Mouse (Mus musculus) regulatory T cell (primary cell): ENCODE data around the gene Pou5f2.

Source experiments
- in situ Hi-C: fragments of 300-600 bp; cut with MboI, MseI; formaldehyde crosslinking; loops from one replicate; pipeline ENCODE4 v1.15.1; 2025; ENCODE audit warnings: high pct_unique_total_duplicates

The Pou5f2 gene

GRCm38 (mm10) chr13:78024683-78025294 lies at the start of gene Pou5f2:
Gene Pou5f2 (plus strand): TSS chr13:78024902.
- in situ Hi-C loops: no loop called here

- in situ Hi-C loops: loop anchor here (10.0 kb wide), 1 partner anchor 921 kb away; no protein-coding TSS in a partner anchor
Observed at GRCm38 (mm10) chr13:77976248-77976647, 48.5 kb upstream of the Pou5f2 start.

- in situ Hi-C loops: loop anchor here (10.0 kb wide), 1 partner anchor 922 kb away; no protein-coding TSS in a partner anchor
Observed at GRCm38 (mm10) chr13:77977121-77977520, 47.6 kb upstream of the Pou5f2 start.

GRCm38 (mm10) chr13:77982105-77982851 lies 42.4 kb upstream of the Pou5f2 start:
- in situ Hi-C loops: loop anchor here (5.0 kb wide), 1 partner anchor 220 kb away; no protein-coding TSS in a partner anchor

- in situ Hi-C loops: loop anchor here (5.0 kb wide), 1 partner anchor 219 kb away; no protein-coding TSS in a partner anchor
Observed at GRCm38 (mm10) chr13:77982852-77983202, 41.9 kb upstream of the Pou5f2 start.

GRCm38 (mm10) chr13:77991189-77991886 lies 33.4 kb upstream of the Pou5f2 start:
- in situ Hi-C loops: no loop called here

GRCm38 (mm10) chr13:78004649-78005048 lies 20.1 kb upstream of the Pou5f2 start:
- in situ Hi-C loops: no loop called here

- in situ Hi-C loops: no loop called here
Observed at GRCm38 (mm10) chr13:78005344-78005743, 19.4 kb upstream of the Pou5f2 start.

GRCm38 (mm10) chr13:78010176-78010575 lies 14.5 kb upstream of the Pou5f2 start:
- in situ Hi-C loops: no loop called here

GRCm38 (mm10) chr13:78032821-78033220 lies 8.1 kb downstream of the Pou5f2 start:
- in situ Hi-C loops: no loop called here

GRCm38 (mm10) chr13:78037203-78037602 lies 12.5 kb downstream of the Pou5f2 start:
- in situ Hi-C loops: no loop called here

GRCm38 (mm10) chr13:78043203-78043602 lies 18.5 kb downstream of the Pou5f2 start:
- in situ Hi-C loops: no loop called here

GRCm38 (mm10) chr13:78045116-78045515 lies 20.4 kb downstream of the Pou5f2 start:
- in situ Hi-C loops: no loop called here
